ENCODE assay signal across 9 mouse cellular contexts in genomic region chr5:124010077-124010476, GRCm38 (mm10). TPM values are rescaled to one million over a fixed set of nuclear protein-coding genes. Genes with fewer than 3 reads are reported as not detected.
DNase-seq lines count a peak whose midpoint lies in the region; ATAC-seq and TF ChIP-seq lines count a peak whose summit lies in the region.
"Had no signal": no experiment of that assay in that cellular context is flagged by ENCODE, and none has a peak within 500 bp of the region (broad histone marks: within the 10 kb centered on the region; RNA-seq: fewer than 3 reads in every experiment).

No protein-coding gene starts in this region.

- TF ChIP-seq RAD21 in MEL (IDR thresholded peaks at IDR 0.05; ENCODE audit: low read depth, low read length), result no peak

- peak overlapping the region; percentile 55 for H3K4me2 ChIP-seq in heart, embryonic 12.5 days
- no peak overlapping the region for H3K4me2 ChIP-seq in forebrain, embryonic 12.5 days
- H3K4me2 ChIP-seq in liver, embryonic 11.5 days, result peak overlapping the region; percentile 61

- no peaks in the 10 kb centered on the region for H3K27me3 ChIP-seq in heart, embryonic 12.5 days (replicated peaks)
- no peaks in the 10 kb centered on the region for H3K27me3 ChIP-seq in MEL (ENCODE audit: control insufficient read depth in 1 of 2, insufficient read depth in 2 of 2, low read length in 2 of 2)
- H3K27me3 ChIP-seq in forebrain, embryonic 12.5 days, result no peaks in the 10 kb centered on the region
- H3K27me3 ChIP-seq in liver, embryonic 11.5 days (replicated peaks; ENCODE audit: control insufficient read depth, insufficient read depth, low read length), result no peaks in the 10 kb centered on the region

- WGBS in heart, embryonic 12.5 days, result 47% methylated on average over 8 of the region's 8 CpGs
- WGBS in forebrain, embryonic 12.5 days, result 94% methylated on average over 8 of the region's 8 CpGs
- WGBS in liver, embryonic 11.5 days, result 51% methylated on average over 8 of the region's 8 CpGs

- H3K79me2 ChIP-seq in MEL (ENCODE audit: control insufficient read depth, insufficient read depth, low read length, poor library complexity), result peaks cover 41% of the 10 kb centered on the region

- no peak for DNase-seq in heart, postnatal 14 days
- peak; percentile 73 for DNase-seq in MEL (ENCODE audit: low read depth, low spot score)
- no peak for DNase-seq in liver, embryonic 11.5 days (ENCODE audit: low spot score)
- DNase-seq in spleen, postnatal 10 days (ENCODE audit: low spot score in 2 of 2), result no peak
- no peak for DNase-seq in ovary, postnatal 14 days (ENCODE audit: low spot score)
- no peak for DNase-seq in layer of hippocampus, adult 8-10 months (ENCODE audit: low spot score in 2 of 2)
- DNase-seq: kidney, adult 11 months had no signal

- peak; percentile 58 for ATAC-seq in heart, embryonic 12.5 days (ENCODE audit: insufficient number of reproducible peaks, low FRiP score)
- no peak for ATAC-seq in forebrain, embryonic 12.5 days (ENCODE audit: low FRiP score)
- peak; percentile 82 for ATAC-seq in liver, embryonic 11.5 days (replicated peaks; ENCODE audit: low FRiP score)

- TF ChIP-seq CTCF in MEL (IDR thresholded peaks at IDR 0.05 in 2 of 3, conservative IDR thresholded peaks at IDR 0.05 in 1 of 3; ENCODE audit: control insufficient read depth in 1 of 3, insufficient read depth in 1 of 3, low read depth in 2 of 3, low read length in 3 of 3, poor library complexity in 1 of 3, severe bottlenecking in 1 of 3), result no peak

- no peaks in the 10 kb centered on the region for H3K9me3 ChIP-seq in heart, embryonic 12.5 days (replicated peaks)
- no peaks in the 10 kb centered on the region for H3K9me3 ChIP-seq in MEL (replicated peaks; ENCODE audit: insufficient read depth, low read length)
- H3K9me3 ChIP-seq in forebrain, embryonic 12.5 days, result no peaks in the 10 kb centered on the region
- H3K9me3 ChIP-seq in liver, embryonic 11.5 days (ENCODE audit: control insufficient read depth, low read length), result no peaks in the 10 kb centered on the region

- H3K4me3 ChIP-seq in heart, embryonic 12.5 days, result no peak overlapping the region
- H3K4me3 ChIP-seq in MEL (ENCODE audit: control insufficient read depth in 1 of 2, insufficient read depth in 1 of 2, low read depth in 2 of 2, low read length in 2 of 2), result no peak overlapping the region
- no peak overlapping the region for H3K4me3 ChIP-seq in forebrain, embryonic 12.5 days (replicated peaks)
- H3K4me3 ChIP-seq in liver, embryonic 11.5 days (ENCODE audit: low read depth, low read length), result 0 out of 2 replicates have a peak overlapping the region, but pooled peaks have one; percentile 7

- peaks cover 55% of the 10 kb centered on the region for H3K36me3 ChIP-seq in heart, embryonic 12.5 days
- peaks cover 5 to 33% of the 10 kb centered on the region in 2 experiments for H3K36me3 ChIP-seq in MEL (ENCODE audit: control insufficient read depth in 1 of 2, insufficient read depth in 2 of 2, low read length in 2 of 2)
- H3K36me3 ChIP-seq in forebrain, embryonic 12.5 days (replicated peaks), result peaks cover 53% of the 10 kb centered on the region
- peaks cover 33% of the 10 kb centered on the region for H3K36me3 ChIP-seq in liver, embryonic 11.5 days (ENCODE audit: control insufficient read depth, insufficient read depth, low read length)

- TF ChIP-seq EP300 in MEL (IDR thresholded peaks at IDR 0.05; ENCODE audit: low read depth in 1 of 2, low read length in 2 of 2), result peak in 1 of 2 experiments; percentile 62; a peak in 2 of 4 replicates

- H3K4me1 ChIP-seq in heart, embryonic 12.5 days (replicated peaks), result peaks cover 56% of the 10 kb centered on the region
- H3K4me1 ChIP-seq in MEL (ENCODE audit: control insufficient read depth in 1 of 2, insufficient read depth in 2 of 2, low read length in 2 of 2), result peaks cover 7 to 35% of the 10 kb centered on the region in 2 experiments
- H3K4me1 ChIP-seq in forebrain, embryonic 12.5 days, result peaks cover 56% of the 10 kb centered on the region
- H3K4me1 ChIP-seq in liver, embryonic 11.5 days (replicated peaks; ENCODE audit: control insufficient read depth, insufficient read depth, low read length), result peaks cover 55% of the 10 kb centered on the region

- intact Hi-C loops in heart, postnatal 14 days (cut with DNase I), result no loop called here

- peak overlapping the region; percentile 94 for H3K27ac ChIP-seq in heart, embryonic 12.5 days (ENCODE audit: poor library complexity, severe bottlenecking)
- H3K27ac ChIP-seq in MEL (ENCODE audit: control insufficient read depth, low read depth, low read length), result peak overlapping the region; percentile 72
- peak overlapping the region; percentile 91 for H3K27ac ChIP-seq in forebrain, embryonic 12.5 days
- peak overlapping the region; percentile 75 for H3K27ac ChIP-seq in liver, embryonic 11.5 days (ENCODE audit: low read depth, low read length)

- no peak for TF ChIP-seq POLR2A in MEL (IDR thresholded peaks at IDR 0.05; ENCODE audit: control insufficient read depth in 1 of 2, insufficient read depth in 1 of 2, low read depth in 1 of 2, low read length in 2 of 2, poor library complexity in 1 of 2)

- H3K9ac ChIP-seq in heart, embryonic 12.5 days, result no peak overlapping the region
- H3K9ac ChIP-seq in MEL (ENCODE audit: control insufficient read depth, low read depth, low read length, poor library complexity, severe bottlenecking), result 0 out of 2 replicates have a peak overlapping the region, but pooled peaks have one; percentile 17
- no peak overlapping the region for H3K9ac ChIP-seq in forebrain, embryonic 12.5 days
- H3K9ac ChIP-seq in liver, embryonic 11.5 days (ENCODE audit: low read depth, low read length), result peak overlapping the region; percentile 46; the same call in 1 of the 2 replicates

TF ChIP-seq in MEL, 35 proteins besides CTCF, POLR2A, EP300 and RAD21 (continues in another document):
- TF ChIP-seq GATA1 (IDR thresholded peaks at IDR 0.05; ENCODE audit: low read depth, low read length) (peak; percentile 73), MAX (IDR thresholded peaks at IDR 0.05; ENCODE audit: low read length) (no peak), TAL1 (IDR thresholded peaks at IDR 0.05; ENCODE audit: low read length) (peak; percentile 56), ZC3H11A (IDR thresholded peaks at IDR 0.05; ENCODE audit: low read depth, low read length) (no peak), BHLHE40 (IDR thresholded peaks at IDR 0.05; ENCODE audit: borderline replicate concordance, low read depth, low read length) (no peak), CHD2 (IDR thresholded peaks at IDR 0.05; ENCODE audit: low read length) (no peak), NELFE (IDR thresholded peaks at IDR 0.05; ENCODE audit: low read depth, low read length) (no peak), JUND (IDR thresholded peaks at IDR 0.05; ENCODE audit: low read depth, low read length) (no peak), NRF1 (IDR thresholded peaks at IDR 0.05; ENCODE audit: insufficient read depth, low read depth, low read length, poor library complexity, severe bottlenecking) (no peak), HCFC1 (IDR thresholded peaks at IDR 0.05; ENCODE audit: low read depth, low read length) (no peak), POLR2AphosphoS5 (IDR thresholded peaks at IDR 0.05; ENCODE audit: borderline replicate concordance, low read depth, low read length) (no peak), ELF1 (IDR thresholded peaks at IDR 0.05; ENCODE audit: low read depth, low read length) (no peak), MYC (IDR thresholded peaks at IDR 0.05; ENCODE audit: low read depth, low read length) (no peak), GABPA (IDR thresholded peaks at IDR 0.05; ENCODE audit: low read depth, low read length) (no peak), KAT2A (conservative IDR thresholded peaks at IDR 0.05; ENCODE audit: low read depth, low read length) (no peak), MAZ (IDR thresholded peaks at IDR 0.05; ENCODE audit: low read depth, low read length) (no peak), MXI1 (IDR thresholded peaks at IDR 0.05; ENCODE audit: low read depth, low read length) (peak; percentile 71), ZNF384 (IDR thresholded peaks at IDR 0.05; ENCODE audit: low read depth, low read length) (no peak), SMC3 (IDR thresholded peaks at IDR 0.05; ENCODE audit: low read depth, low read length) (no peak), TCF12 (IDR thresholded peaks at IDR 0.05; ENCODE audit: low read depth, low read length) (peak; percentile 47), MAFK (IDR thresholded peaks at IDR 0.05; ENCODE audit: borderline replicate concordance, low read depth, low read length) (no peak), USF1 (IDR thresholded peaks at IDR 0.05; ENCODE audit: low read depth, low read length) (peak; percentile 79), E2F4 (IDR thresholded peaks at IDR 0.05; ENCODE audit: borderline replicate concordance, low read depth, low read length) (no peak), SIN3A (IDR thresholded peaks at IDR 0.05; ENCODE audit: low read length) (peak; percentile 86), CHD1 (IDR thresholded peaks at IDR 0.05; ENCODE audit: low read depth, low read length) (no peak), POLR2AphosphoS2 (IDR thresholded peaks at IDR 0.05; ENCODE audit: low read length) (no peak), UBTF (IDR thresholded peaks at IDR 0.05; ENCODE audit: borderline replicate concordance, insufficient read depth, low read depth, low read length) (no peak)

RNA-seq across cellular contexts. Expression of gene Vps37b, which starts 22.0 kb away (rescaled TPM):
- polyA plus RNA-seq in heart, embryonic 12.5 days (2016; fragmentation: Nextera tagmentation; extraction: Ambion mirVana), result 61.9 and 64.4 TPM in 2 replicates
- 10 to 100 TPM; 22.2 to 22.7 TPM for total RNA-seq in heart, postnatal 14 days (2021)
- total RNA-seq in MEL (2012; rRNA removed), result 27.4 and 28.6 TPM in 2 replicates
- 10 to 100 TPM in 1 of 2 experiments, not detected in 1; 66.0 TPM for polyA plus RNA-seq in MEL (2012; ENCODE audit: insufficient read depth in 1 of 2, insufficient read length in 2 of 2, low read depth in 1 of 2, low replicate concordance in 2 of 2, missing spikeins in 1 of 2)
- polyA plus RNA-seq in forebrain, embryonic 12.5 days (2016; fragmentation: Nextera tagmentation; extraction: Ambion mirVana), result 70.5 and 73.4 TPM in 2 replicates
- polyA plus RNA-seq in liver, embryonic 11.5 days (2014; fragmentation: Nextera tagmentation; extraction: Ambion mirVana), result 31.3 TPM in 2 replicates
- total RNA-seq in layer of hippocampus, adult 8-10 months (2022), result 10 to 100 TPM; 35.9 to 39.4 (median 36.6) TPM

RNA-seq across cellular contexts. Expression of gene Hip1r, which starts 36.6 kb away (rescaled TPM):
- 4.8 and 7.5 TPM in 2 replicates for polyA plus RNA-seq in heart, embryonic 12.5 days (2016; fragmentation: Nextera tagmentation; extraction: Ambion mirVana)
- 10 to 100 TPM; 23.2 to 25.0 TPM for total RNA-seq in heart, postnatal 14 days (2021)
- total RNA-seq in MEL (2012; rRNA removed), result 14.9 and 16.6 TPM in 2 replicates
- 10 to 100 TPM in 1 of 2 experiments, not detected in 1; 31.6 TPM for polyA plus RNA-seq in MEL (2012; ENCODE audit: insufficient read depth in 1 of 2, insufficient read length in 2 of 2, low read depth in 1 of 2, low replicate concordance in 2 of 2, missing spikeins in 1 of 2)
- 16.0 and 17.9 TPM in 2 replicates for polyA plus RNA-seq in forebrain, embryonic 12.5 days (2016; fragmentation: Nextera tagmentation; extraction: Ambion mirVana)
- polyA plus RNA-seq in liver, embryonic 11.5 days (2014; fragmentation: Nextera tagmentation; extraction: Ambion mirVana), result 20.2 and 20.6 TPM in 2 replicates
- total RNA-seq in layer of hippocampus, adult 8-10 months (2022), result 10 to 100 TPM; 33.5 to 47.0 (median 44.6) TPM

Comparison
In these comparisons a context has a peak if more than half of its experiments do, and no peak if none do; other contexts are left out.
1. H3K9ac ChIP-seq: peak in MEL (single experiment) and liver, embryonic 11.5 days (single experiment); none in heart, embryonic 12.5 days (single experiment) and forebrain, embryonic 12.5 days (single experiment).
2. Peak in every context shown above with its lines, with median percentiles within 50 percentile points of each other: H3K27ac ChIP-seq.